Mouse (Mus musculus): ENCODE data around the gene Psmg3. TPM values are rescaled to one million over a fixed set of nuclear protein-coding genes. Genes with fewer than 3 reads are reported as not detected.
A peak's percentile ranks its signal among the peaks of the same experiment; 100 is the strongest.

Psmg3 gene
- total RNA-seq (2021) = 10 to 100 TPM; 19.3 TPM
- long read RNA-seq, experiment 1, transcript Psmg3-201 (3 exons, 883 nt) = major isoform, 11 of 14 reads
- long read RNA-seq, experiment 1, partial matches to known transcripts = 2 of 14 reads
- long read RNA-seq, experiment 1, other reads (novel, unspliced or antisense) = 0 of 14 reads
- long read RNA-seq, experiment 2, transcript Psmg3-201 (3 exons, 883 nt) = major isoform, 8 of 10 reads
- long read RNA-seq, experiment 2, partial matches to known transcripts = 0 of 10 reads
- long read RNA-seq, experiment 2, other reads (novel, unspliced or antisense) = 0 of 10 reads

- DNase-seq (ENCODE audit: low spot score in 2 of 2) = peak; percentile 82 to 90
These were observed at the start of gene Psmg3, which contains the start of gene Gm26938 for GRCm38 (mm10) chr5:139826357-139827055. Gene Psmg3 (minus strand): TSS chr5:139826885. Gene Gm26938 (minus strand): TSS chr5:139826407.

DNA sequence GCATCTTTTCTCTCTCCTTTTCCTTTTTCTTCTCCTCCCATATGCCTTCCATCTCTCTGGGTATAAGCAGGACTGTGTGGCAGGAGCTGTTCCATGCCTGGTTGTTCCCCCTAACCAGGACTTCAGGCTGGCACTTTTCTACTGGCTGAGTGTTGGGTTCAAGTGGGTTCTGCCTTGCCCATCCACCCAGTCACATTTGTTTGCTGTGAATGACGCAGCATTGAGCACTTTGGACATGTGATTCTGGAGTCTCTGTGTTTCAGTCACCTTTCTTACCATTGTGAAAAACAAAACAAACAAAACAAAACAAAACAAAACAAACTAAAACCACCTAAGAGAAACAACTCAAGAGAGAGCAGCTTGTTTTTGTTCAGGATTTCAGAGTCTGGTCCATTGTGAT lies 44.8 kb upstream of the Psmg3 start:
- no peak for DNase-seq (ENCODE audit: low spot score in 2 of 2)

GRCm38 (mm10) chr5:139870886-139871285 lies 44.2 kb upstream of the Psmg3 start:
- DNase-seq (ENCODE audit: low spot score in 2 of 2) = no peak

DNA sequence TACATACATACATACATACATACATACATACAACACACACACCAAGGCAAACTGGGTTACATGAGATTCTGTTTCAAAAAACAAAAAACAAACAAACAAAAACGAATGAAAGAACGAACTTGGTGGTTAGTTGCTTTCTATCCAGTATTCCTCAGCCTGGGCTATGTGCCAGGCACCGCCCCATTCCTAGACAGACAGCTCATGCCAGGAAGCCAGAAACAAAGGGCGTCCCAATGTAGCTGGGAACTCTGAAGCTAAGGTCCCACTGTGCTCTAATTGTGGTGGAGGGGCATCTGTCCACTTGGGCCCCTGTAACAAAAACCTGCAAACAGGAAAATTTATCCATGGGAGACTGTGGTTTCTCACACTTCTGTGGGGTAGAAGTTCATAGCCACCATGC lies 36.1 kb upstream of the Psmg3 start:
- no peak for DNase-seq (ENCODE audit: low spot score in 2 of 2)

GRCm38 (mm10) chr5:139860328-139861104 lies 33.8 kb upstream of the Psmg3 start:
- no peak for DNase-seq (ENCODE audit: low spot score in 2 of 2)

DNA sequence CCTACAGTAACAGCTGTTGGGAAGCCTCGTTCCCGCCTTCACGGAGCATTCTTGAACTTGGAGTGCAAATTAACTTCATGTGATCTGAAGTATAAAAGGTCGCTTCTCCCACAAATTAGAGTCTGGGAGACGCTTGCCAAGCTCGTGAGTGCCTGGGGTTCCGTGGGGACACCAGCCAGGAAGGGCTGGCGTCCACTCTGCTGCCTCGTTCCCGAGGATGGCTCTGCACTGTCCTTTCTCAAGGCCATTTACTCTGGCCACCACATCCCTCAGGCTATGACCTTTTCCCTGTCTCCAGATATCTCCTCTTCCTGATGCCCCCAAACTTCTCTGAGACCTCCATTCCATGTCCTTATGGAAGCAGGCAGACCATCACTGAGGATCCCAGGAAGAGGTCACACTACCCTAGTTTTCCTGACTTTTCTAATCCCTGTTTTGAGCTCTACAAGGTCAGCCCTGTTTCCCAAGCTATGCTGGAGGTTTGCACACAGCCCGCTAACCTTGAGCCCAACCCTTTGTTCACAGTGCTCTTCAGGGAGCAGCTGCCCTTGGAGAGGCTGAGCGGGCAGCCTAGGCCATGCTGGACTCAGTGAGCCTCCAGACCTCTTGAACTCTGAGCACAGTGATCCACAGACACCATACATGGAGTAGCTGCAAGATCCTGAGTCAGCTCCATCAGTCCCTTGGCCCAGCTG lies 23.1 kb upstream of the Psmg3 start:
- DNase-seq (ENCODE audit: low spot score in 2 of 2) = no peak

- no peak for DNase-seq (ENCODE audit: low spot score in 2 of 2)
These were observed 12.5 kb upstream of the Psmg3 start for GRCm38 (mm10) chr5:139839142-139839541.

GRCm38 (mm10) chr5:139838476-139838892 lies 11.8 kb upstream of the Psmg3 start:
- peak; percentile 28 to 73 for DNase-seq (ENCODE audit: low spot score in 2 of 2)

- DNase-seq (ENCODE audit: low spot score in 2 of 2) = no peak
These were observed 9.0 kb upstream of the Psmg3 start for GRCm38 (mm10) chr5:139835706-139836105.

DNA sequence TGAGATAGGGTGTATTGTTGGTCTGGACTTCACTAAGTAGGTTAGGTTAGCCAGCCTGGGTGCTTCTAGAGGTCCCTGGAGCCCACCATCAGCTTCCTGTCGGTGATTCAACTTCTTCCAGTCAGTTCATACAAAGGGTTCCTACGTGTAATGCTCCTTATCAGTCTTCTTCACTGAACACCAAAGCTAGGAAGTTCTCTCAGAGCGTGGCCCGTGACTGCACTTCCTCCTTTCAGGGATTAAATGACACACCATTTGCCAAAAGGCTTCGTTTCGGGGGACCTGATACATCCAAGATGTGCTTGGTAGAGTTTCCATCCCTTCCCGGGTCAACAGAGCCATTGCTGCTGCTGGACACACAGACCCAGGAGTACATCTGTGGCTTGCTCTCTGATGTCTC lies 5.4 kb upstream of the Psmg3 start:
- DNase-seq (ENCODE audit: low spot score in 2 of 2) = no peak

DNA sequence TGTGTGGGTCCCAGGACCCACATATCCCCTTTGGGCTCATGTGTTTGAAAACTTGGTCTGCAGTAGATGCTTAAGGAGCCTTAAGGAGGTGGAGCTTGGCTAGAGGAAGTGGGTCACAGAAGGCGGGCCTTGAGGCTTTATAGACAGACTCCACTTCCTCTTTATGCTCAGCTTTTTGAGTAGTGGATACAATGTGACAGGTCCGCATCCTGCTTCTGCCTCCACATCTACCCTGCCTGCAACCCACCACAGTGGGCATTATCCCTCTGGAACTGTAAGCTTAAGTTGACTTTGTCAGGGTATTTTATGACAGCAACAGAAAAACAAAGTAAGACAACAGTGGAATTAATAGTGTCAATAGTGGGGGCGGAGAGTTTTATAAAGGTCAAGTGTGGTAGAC lies 4.0 kb upstream of the Psmg3 start:
- DNase-seq (ENCODE audit: low spot score in 2 of 2) = no peak

GRCm38 (mm10) chr5:139829384-139829783 lies 2.7 kb upstream of the Psmg3 start:
- DNase-seq (ENCODE audit: low spot score in 2 of 2) = peak; percentile 20 to 39

DNA sequence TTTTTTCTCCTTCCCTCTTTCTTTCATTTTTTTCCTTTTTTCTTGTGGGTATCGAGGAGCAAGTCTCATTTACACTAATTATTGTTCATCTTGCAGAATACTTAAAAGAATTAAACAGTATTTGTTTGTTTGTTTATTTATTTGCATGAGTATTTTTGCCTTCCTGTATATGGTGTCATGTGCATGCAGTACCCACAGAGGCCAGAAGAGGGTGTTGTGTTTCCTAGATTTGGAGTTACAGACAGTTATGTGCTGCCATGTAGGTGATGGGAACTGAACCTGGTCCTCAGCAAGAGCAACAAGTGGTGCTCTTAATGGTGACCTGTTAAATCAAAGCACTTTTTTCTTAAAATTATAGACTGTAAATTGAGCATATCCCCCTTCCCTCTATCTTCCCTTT lies 908 bp upstream of the Psmg3 start:
- DNase-seq (ENCODE audit: low spot score in 2 of 2) = no peak

- no peak for DNase-seq (ENCODE audit: low spot score in 2 of 2)
These were observed 738 bp downstream of the Psmg3 start for GRCm38 (mm10) chr5:139825947-139826346.

- no peak for DNase-seq (ENCODE audit: low spot score in 2 of 2)
These were observed 2.2 kb downstream of the Psmg3 start for GRCm38 (mm10) chr5:139824531-139824930.

- DNase-seq (ENCODE audit: low spot score in 2 of 2) = no peak
These were observed 4.9 kb downstream of the Psmg3 start for GRCm38 (mm10) chr5:139821466-139822459.

- DNase-seq (ENCODE audit: low spot score in 2 of 2) = no peak
These were observed 7.0 kb downstream of the Psmg3 start, which contains the start of gene Tmem184a for GRCm38 (mm10) chr5:139819538-139820181. Gene Tmem184a (minus strand): TSS chr5:139819917.

- peak in 1 of 2 experiments; percentile 46 for DNase-seq (ENCODE audit: low spot score in 2 of 2)
These were observed 7.9 kb downstream of the Psmg3 start for GRCm38 (mm10) chr5:139818801-139819200.

GRCm38 (mm10) chr5:139818056-139818455 lies 8.6 kb downstream of the Psmg3 start:
- DNase-seq (ENCODE audit: low spot score in 2 of 2) = no peak

All from left cerebral cortex, adult 18-20 months (tissue).